Mouse (Mus musculus): ENCODE results near the gene Calr3. TPM values are rescaled to one million over a fixed set of nuclear protein-coding genes. Genes with fewer than 3 reads are reported as not detected.

Calr3 gene
- polyA plus RNA-seq, 1 experiment from 2014 or later = 0.99 TPM

GRCm38 (mm10) chr8:72380656-72381055 is 63.0 kb downstream of the Calr3 start:
- no peaks in the 10 kb centered on the region for H3K4me1 ChIP-seq
- no peak overlapping the region for H3K4me3 ChIP-seq

GRCm38 (mm10) chr8:72376900-72377299 is 66.8 kb downstream of the Calr3 start:
- Histone ChIP-seq H3K4me3 (no peak overlapping the region), H3K9me3 (replicated peaks) (no peaks in the 10 kb centered on the region), H3K27me3 (no peaks in the 10 kb centered on the region), H3K9ac (no peak overlapping the region), H3K4me2 (no peak overlapping the region), H3K36me3 (ENCODE audit: poor library complexity, severe bottlenecking) (peaks cover 98% of the 10 kb centered on the region), H3K4me1 (no peaks in the 10 kb centered on the region), H3K27ac (no peak overlapping the region)
- ATAC-seq = no peak
- 89% methylated on average over 2 of the region's 2 CpGs for WGBS

More at GRCm38 (mm10) chr8:72380656-72381055, 63.0 kb downstream of the Calr3 start:
- WGBS = 93% methylated on average over 8 of the region's 8 CpGs
- no peak for ATAC-seq
- no peak overlapping the region for H3K9ac ChIP-seq
- H3K9me3 ChIP-seq (replicated peaks) = no peaks in the 10 kb centered on the region
- H3K36me3 ChIP-seq (ENCODE audit: poor library complexity, severe bottlenecking) = peaks cover 100% of the 10 kb centered on the region
- H3K27ac ChIP-seq = no peak overlapping the region
- no peaks in the 10 kb centered on the region for H3K27me3 ChIP-seq
- H3K4me2 ChIP-seq = no peak overlapping the region

- ATAC-seq = no peak
- 98% methylated on average over 5 of the region's 5 CpGs for WGBS
Measured at GRCm38 (mm10) chr8:72376309-72376708, 67.4 kb downstream of the Calr3 start.

GRCm38 (mm10) chr8:72375161-72375560 is 68.5 kb downstream of the Calr3 start:
- H3K4me3 ChIP-seq = no peak overlapping the region
- no peak for ATAC-seq
- WGBS = 89% methylated on average over 5 of the region's 5 CpGs
- no peak overlapping the region for H3K27ac ChIP-seq
- H3K36me3 ChIP-seq (ENCODE audit: poor library complexity, severe bottlenecking) = peaks cover 98% of the 10 kb centered on the region
- H3K9me3 ChIP-seq (replicated peaks) = no peaks in the 10 kb centered on the region
- no peaks in the 10 kb centered on the region for H3K27me3 ChIP-seq
- H3K4me2 ChIP-seq = no peak overlapping the region
- no peak overlapping the region for H3K9ac ChIP-seq
- H3K4me1 ChIP-seq = no peaks in the 10 kb centered on the region

More at GRCm38 (mm10) chr8:72376309-72376708, 67.4 kb downstream of the Calr3 start:
- Histone ChIP-seq H3K27ac (no peak overlapping the region), H3K4me2 (no peak overlapping the region), H3K27me3 (no peaks in the 10 kb centered on the region), H3K4me3 (no peak overlapping the region), H3K4me1 (no peaks in the 10 kb centered on the region), H3K9me3 (replicated peaks) (no peaks in the 10 kb centered on the region), H3K36me3 (ENCODE audit: poor library complexity, severe bottlenecking) (peaks cover 98% of the 10 kb centered on the region), H3K9ac (no peak overlapping the region)

Small RNAs within 50 kb of the gene (microRNA-seq; reads per million reads assigned to microRNA genes)
- 2.1 reads per million for gene Mir7068

Other genes starting within 250 kb of the Calr3 start
- gene Cib3, start 231.0 kb downstream of the Calr3 start, polyA plus RNA-seq (2015; fragmentation: Nextera tagmentation; extraction: Ambion mirVana) = not detected in 2 replicates
- not detected in 2 replicates for gene Gm11034, start 230.2 kb downstream of the Calr3 start, polyA plus RNA-seq (2015; fragmentation: Nextera tagmentation; extraction: Ambion mirVana)
- gene Fam32a, start 224.1 kb downstream of the Calr3 start, polyA plus RNA-seq (2015; fragmentation: Nextera tagmentation; extraction: Ambion mirVana) = 103 and 108 TPM in 2 replicates
- gene Ap1m1, start 203.9 kb downstream of the Calr3 start, polyA plus RNA-seq (2015; fragmentation: Nextera tagmentation; extraction: Ambion mirVana) = 211 and 235 TPM in 2 replicates
- gene Gm10282, start 138.6 kb downstream of the Calr3 start, polyA plus RNA-seq (2015; fragmentation: Nextera tagmentation; extraction: Ambion mirVana) = 39.4 and 41.0 TPM in 2 replicates
- gene Klf2, start 124.8 kb downstream of the Calr3 start, polyA plus RNA-seq (2015; fragmentation: Nextera tagmentation; extraction: Ambion mirVana) = 2.8 and 3.6 TPM in 2 replicates
- gene Eps15l1, start 22.4 kb downstream of the Calr3 start, polyA plus RNA-seq (2015; fragmentation: Nextera tagmentation; extraction: Ambion mirVana) = 61.4 and 69.0 TPM in 2 replicates
- 19.1 and 19.5 TPM in 2 replicates for gene 1700030K09Rik, start within 50 bp of the Calr3 start, polyA plus RNA-seq (2015; fragmentation: Nextera tagmentation; extraction: Ambion mirVana)
- 48.4 and 55.7 TPM in 2 replicates for gene Cherp, start 31.4 kb upstream of the Calr3 start, polyA plus RNA-seq (2015; fragmentation: Nextera tagmentation; extraction: Ambion mirVana)
- 6.4 and 8.8 TPM in 2 replicates for gene Slc35e1, start 48.7 kb upstream of the Calr3 start, polyA plus RNA-seq (2015; fragmentation: Nextera tagmentation; extraction: Ambion mirVana)
- gene Med26, start 104.4 kb upstream of the Calr3 start, polyA plus RNA-seq (2015; fragmentation: Nextera tagmentation; extraction: Ambion mirVana) = 15.5 and 19.4 TPM in 2 replicates
- gene Smim7, start 127.2 kb upstream of the Calr3 start, polyA plus RNA-seq (2015; fragmentation: Nextera tagmentation; extraction: Ambion mirVana) = 123 and 126 TPM in 2 replicates
- gene Tmem38a, start 128.2 kb upstream of the Calr3 start, polyA plus RNA-seq (2015; fragmentation: Nextera tagmentation; extraction: Ambion mirVana) = 13.3 and 13.5 TPM in 2 replicates
- 0.68 and 0.97 TPM in 2 replicates for gene Nwd1, start 202.8 kb upstream of the Calr3 start, polyA plus RNA-seq (2015; fragmentation: Nextera tagmentation; extraction: Ambion mirVana)